Mouse (Mus musculus) c-Kit-positive CD71-negative TER-119-negative erythroid progenitor cells, embryonic 14.5 days (primary cell): ENCODE measurements around the gene Muc3.
"Not testable (repeated sequence)": the region's sequence is repeated elsewhere in the genome, so short reads cannot be mapped to it uniquely, and the experiment has no call there.

ENCODE experiments used
- DNase-seq: peaks from one replicate; pipeline ENCODE4 v3.0.0-alpha.2; 2013; ENCODE audit warnings: low read depth

The Muc3 gene

DNA sequence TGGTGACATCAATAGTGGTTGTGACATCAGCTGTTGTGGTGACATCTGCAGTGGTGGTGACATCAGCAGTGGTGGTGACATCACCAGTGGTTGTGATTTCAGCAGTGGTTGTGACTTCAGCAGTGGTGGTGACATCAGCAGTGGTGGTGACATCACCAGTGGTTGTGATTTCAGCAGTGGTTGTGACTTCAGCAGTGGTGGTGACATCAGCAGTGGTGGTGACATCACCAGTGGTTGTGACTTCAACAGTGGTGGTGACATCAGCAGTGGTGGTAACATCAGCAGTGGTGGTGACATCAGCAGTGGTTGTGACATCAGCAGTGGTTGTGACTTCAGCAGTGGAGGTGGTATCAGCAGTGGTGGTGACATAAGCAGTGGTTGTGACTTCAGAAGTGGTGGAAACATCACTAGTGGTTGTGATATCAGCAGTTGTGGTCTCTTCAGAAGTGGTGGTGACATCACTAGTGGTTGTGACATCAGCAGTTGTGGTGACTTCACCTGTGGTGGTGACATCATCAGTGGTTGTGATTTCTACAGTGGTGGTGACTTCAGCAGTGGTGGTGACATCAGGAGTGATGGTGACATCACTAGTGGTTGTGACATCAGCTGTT, at the start of gene Muc3:
TSS of gene Muc3 (minus strand) at position 51 of the 611 bp plus-strand sequence.
- not testable (repeated sequence) for DNase-seq

DNA sequence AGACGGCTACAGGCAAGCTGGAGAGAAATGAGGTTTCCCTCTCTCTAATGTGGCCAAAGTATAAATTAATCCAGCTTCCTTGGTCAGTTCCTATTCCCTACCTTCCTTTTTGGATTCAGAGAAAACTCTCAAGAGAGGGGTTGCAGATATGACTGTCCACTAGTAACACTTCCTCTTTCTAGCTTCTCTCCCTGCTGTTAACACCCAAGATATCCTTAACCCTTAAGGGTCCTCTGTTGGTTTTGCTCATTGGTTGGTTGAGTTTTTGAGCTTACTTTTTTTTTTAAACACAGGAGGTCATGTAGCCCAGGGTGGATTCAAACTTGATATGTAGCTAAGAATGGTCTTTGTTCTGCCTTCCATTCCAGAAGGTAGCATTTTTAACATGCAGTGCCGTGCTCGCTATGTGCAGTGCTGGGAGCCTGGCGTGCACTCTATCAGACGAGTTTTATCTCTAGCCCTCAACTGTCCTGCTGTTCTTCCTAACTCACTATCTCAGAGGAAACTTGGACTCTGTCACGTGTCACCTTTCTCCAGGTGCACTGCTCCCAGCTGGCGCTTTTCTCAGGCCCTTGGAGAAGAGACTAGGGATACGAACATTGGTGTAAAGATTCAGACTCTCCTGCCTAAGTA, 45.5 kb upstream of the Muc3 start:
- no peak for DNase-seq

DNA sequence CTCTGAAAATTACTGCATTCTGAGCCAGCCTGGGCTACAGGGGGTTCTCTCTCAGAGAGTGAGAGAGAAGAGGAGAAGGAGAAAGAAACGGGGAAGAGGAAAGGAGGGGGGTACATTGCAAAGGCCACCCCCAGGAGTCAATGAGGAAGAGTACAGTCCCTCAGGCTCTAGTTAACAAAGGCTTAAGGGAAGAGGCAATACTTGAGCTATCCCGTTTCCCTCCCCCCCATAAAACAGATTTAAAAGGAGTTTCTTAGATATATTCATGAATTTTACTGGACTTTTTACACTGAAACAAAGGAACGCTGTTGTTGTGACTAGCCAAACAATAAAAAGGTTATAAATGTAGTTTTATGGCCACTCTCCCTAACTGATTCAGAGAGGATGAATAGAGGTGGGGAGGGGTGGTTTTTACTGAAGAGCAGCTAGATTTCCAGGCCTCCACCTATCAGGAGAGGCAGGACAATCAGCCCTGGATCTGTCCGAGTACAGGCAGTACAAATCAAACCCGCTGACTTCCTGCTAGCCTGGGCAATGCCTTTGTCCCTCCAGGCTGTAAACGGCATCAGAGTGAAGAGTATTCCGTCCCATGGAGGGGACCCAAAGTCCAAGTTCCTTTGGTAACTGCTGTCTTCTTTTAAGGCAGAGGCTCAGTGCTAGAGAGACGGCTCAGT, 44.3 kb upstream of the Muc3 start:
- DNase-seq, result no peak

DNA sequence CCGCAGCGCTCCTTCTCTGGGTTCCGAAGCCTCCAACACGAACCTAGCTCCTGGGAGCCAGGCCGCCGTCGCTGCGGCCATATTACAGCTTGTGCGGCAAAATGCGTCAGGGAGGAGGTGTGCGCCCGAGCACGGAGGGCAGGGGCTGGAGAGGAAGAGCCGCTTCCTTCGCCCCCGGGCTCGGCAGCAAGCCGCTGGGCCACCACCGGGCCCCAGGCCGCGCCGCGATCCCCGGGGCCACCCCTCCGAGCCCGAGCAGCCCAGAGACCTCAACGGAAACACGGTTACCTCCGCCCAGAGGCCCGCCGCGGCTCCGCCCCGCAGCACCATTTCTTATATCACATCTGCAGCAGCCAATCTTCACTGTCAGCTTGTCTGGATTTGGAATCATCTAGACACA, 40.2 kb upstream of the Muc3 start:
- DNase-seq, result no peak

DNA sequence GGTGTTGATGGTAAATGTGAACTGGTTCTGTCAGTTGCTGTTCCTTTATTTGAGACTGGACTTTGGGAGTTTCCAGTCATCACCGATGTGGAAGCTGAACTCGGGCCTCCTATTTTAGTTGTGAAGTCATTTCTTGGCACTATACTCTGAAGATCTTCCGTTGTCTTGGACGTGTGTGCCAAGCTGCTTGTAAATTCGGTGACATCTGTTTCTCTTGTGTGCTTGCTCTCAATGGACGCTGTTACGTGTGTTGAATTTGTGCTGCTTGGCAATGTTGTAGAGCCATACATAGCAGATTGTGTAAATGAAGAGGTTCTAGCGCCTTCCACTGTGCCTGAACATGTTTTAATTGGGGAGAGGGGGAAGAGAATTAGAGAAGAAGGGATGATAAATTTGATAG, 36.2 kb upstream of the Muc3 start:
- DNase-seq, result no peak

DNA sequence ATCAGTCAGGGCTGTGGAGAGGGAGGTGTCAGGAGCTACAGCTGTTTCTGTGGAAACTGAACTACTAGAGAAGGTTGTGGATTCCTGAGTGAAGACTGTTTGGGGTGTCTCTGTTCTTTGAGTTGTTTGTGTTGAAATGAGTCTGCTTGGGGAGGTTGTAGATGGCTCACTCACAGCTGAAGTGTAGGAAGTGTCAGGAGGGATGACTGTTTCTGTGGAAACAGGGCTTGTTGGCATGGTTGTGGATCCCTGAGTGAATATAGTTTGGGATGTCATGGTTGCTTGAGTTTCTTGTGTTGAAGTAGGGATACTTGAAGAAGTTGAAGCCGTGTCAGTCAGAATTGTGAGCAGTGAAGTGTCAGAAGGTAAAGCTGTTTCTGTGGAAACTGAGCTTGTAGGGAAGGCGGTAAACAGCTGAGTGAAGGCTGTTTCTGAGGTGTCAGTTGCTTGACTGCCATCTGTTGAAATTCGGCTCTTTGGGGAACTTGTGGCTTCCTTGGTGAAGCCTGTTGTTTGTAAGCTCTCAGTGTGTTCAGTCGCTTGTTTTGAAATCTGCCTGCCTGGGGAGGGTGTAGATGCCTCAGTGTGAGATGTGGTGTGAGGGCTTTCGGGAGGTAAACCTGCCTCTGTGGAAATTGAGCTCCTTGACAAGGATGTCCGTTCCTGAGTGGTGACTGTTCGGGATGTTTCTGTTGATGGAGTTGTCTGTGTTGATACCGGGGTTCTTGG, 30.7 kb upstream of the Muc3 start:
- DNase-seq, result peak; percentile 38

DNA sequence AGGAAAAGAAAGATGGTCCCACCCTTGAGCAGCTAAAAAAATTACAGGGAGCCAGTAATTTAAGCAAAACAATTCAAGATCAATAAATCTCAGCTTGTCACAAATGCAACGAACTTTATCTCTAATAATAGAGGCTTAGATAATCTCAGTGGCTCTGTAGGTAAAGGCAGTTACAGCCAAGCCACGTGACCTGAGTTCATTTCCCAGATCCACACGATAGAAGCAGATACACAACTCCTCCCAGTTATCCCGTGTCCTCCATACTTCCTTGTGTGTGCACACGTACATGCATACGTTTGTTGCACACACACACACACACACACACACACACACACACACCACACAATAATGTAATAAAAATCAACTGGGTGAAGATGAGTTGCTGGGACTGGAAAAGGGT, 24.8 kb upstream of the Muc3 start:
- DNase-seq, result no peak

DNA sequence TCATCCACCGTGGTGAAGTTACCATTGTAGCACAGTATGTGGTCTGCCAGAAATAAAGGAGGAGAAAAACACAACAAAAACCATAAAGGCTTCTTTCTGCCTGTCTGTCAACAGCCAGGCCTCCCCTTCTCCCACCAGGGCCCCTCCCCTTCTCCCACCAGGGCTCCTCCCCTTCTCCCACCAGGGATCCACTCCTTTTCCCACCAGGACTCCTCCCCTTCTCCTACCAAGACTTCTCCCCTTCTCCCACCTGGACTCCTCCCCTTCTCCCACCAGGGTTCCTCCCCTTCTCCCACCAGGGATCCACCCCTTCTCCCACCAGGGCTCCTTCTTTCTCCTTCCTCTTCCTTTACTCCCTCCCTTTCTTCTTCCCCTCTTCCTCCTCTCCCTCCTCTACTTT, 23.5 kb upstream of the Muc3 start:
- DNase-seq, result no peak

DNA sequence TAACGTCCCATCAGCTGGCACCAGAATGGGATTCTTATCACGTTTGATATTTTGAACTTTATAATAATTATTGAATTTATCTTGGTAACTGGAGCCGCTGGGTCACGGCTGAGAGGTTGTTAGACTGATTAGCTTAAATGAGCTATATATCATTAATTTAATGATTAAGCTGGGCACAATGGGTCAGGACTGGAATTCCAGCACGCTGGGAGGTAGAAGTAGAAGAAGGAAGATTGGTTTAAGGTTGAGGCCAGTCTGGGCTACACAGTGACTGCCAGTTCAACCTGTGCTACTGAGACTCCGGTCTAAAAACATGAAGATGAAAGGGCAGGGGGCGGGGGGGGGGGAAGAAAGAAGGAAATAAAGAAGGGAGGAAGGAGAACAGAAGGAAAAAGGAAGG, 22.4 kb upstream of the Muc3 start:
- no peak for DNase-seq

DNA sequence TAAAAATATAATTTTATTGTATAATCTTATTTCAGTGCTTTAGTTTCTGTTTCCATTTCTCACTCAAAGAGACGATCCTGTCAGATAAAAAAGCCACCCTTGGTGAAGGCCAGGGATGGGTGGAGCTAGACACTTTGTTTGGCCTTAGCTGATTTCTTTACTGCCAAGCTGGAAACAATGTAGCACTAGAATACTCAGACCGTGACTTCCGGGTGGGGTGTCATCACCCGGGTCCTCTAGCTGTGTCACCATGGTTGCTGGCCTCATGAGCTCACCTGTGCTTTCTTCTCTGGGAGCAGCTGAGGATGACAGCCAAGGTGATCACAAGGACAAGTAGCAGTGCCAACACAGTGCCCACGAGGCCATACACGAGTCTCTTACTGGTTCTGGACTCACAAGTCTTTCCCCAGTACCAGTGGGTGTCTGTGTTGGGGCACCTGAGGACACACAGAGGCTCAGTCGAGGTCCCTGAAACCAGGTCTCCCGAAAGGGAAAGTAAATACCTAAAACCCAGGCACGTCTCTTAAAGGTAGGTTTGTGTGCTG, 21.8 kb upstream of the Muc3 start:
- no peak for DNase-seq

DNA sequence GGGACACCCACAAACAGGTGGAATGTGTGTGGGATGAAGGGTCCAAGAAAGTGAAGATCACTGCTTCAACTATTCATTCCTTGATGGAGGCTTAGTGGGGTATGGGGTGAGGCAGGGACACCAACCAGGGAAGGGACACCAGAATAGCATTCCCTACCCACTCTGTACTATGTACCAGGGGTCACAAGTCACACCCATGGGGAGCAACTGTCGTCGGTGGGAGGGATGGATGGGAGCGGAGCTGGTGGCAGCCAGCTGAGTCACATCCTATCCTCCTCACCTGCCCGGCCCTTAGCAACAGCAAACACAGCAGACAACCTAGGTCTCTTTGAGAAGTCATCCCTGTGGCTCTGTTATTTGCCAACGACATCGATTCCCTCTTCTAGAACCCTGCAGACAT, 18.4 kb upstream of the Muc3 start:
- no peak for DNase-seq

DNA sequence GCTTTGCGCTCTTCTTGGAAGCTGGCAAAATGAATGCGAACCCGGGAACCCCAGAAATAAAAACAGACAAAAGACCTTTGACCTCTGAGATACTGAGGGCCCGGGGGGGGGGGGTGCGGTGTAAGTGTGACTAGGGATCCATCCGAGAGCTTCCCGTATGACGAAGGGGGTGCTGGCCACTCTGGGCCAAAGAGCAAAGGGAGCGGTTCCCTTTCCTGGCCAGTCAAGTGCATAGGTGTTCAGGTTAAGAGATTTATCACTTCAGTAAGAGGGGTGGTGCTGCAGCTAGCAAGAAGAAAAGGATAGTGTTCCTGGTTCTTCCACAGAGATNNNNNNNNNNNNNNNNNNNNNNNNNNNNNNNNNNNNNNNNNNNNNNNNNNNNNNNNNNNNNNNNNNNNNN, 16.9 kb upstream of the Muc3 start:
- DNase-seq, result no peak

DNA sequence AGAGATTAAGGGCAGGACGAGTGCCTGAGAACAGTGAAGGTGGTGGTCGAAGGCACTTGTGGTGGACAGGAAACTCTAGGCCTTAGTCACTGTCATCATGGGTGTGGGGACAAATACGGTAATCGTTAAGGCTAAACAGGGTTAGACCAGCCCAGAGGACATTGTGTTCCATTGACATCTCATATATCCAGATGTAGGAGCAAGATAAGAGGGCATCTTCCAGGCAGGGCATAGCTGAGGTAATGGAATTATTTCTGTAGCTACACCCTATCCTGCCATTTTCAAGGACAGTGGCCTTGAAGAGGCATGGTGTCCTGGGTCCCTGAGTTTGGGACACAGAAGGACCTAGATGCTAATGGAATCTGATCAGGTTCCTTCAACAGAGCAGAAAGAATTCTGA, 12.7 kb upstream of the Muc3 start:
- no peak for DNase-seq

DNA sequence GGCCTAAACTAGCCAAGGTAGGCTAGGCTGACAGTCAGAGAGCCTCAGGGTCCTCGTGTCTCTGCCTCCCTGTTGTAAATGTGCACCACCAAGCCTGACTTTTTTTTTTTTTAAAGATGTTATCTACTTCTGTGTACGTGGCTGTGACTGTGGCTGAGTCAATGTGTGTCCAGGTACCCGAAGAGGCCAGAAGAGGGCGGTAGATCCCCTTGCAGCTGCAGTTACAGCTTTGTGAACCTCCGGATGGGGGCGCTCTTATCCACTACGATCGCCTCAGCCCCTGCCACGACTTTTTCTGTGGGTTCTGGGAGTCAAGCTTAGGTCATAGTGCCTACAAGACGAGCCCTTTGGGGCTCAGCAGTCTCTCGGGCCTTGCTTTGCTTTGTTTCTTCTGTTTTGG, 10.3 kb upstream of the Muc3 start:
- DNase-seq, result peak; percentile 62

DNA sequence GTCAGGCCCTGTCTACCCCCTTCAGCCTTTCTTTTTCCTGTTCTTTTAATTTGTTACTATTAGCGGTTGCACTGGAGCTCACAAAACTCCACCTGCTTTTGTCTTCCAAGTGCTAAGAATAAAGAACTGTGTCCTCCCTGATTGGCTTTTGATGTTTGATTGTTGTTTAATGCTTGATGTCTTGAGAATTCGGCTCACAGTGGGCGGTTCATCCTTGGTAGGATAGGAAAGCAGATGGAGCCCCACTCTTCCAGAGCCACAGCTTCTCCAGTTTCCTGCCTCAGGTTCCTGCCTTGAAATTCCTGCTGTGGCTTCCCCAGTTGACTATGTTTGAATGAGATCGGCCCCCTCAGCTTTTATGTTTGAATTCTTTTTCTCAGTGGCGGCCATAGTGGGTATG, 4.2 kb upstream of the Muc3 start:
- no peak for DNase-seq

DNA sequence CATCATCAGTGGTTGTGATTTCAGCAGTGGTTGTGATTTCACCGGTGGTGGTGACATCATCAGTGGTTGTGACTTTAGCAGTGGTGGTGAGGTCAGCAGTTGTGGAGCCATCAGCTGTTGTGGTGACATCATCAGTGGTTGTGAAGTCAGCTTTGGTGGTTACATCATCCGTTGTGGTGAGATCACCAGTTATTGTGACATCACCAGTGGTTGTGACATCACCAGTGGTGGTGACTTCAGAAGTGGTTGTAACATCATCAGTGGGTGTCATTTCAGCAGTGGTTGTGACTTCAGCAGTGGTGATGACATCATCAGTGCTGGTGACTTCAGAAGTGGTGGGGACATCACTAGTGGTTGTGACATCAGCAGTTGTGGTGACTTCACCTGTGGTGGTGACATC, 3.5 kb upstream of the Muc3 start:
- DNase-seq, result no peak

DNA sequence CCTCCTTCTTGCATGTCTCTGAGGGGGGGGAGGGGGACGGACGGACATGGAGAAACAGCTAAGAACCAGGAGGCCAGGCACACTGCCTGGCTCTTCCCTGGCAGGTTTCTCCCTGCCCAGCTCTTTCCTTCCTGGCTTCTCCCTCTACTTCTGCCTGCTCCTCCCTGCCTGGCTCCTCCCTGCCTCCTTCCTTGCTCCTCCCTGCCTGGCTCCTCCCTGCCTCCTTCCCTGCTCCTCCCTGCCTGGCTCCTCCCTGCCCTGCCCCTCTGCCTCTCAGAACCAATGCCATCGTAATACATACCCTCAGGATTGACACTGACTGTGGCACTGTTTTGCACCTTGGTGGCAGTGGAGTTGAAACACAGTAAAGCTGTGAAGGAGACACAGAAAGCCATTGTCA, 8.3 kb downstream of the Muc3 start:
- no peak for DNase-seq

DNA sequence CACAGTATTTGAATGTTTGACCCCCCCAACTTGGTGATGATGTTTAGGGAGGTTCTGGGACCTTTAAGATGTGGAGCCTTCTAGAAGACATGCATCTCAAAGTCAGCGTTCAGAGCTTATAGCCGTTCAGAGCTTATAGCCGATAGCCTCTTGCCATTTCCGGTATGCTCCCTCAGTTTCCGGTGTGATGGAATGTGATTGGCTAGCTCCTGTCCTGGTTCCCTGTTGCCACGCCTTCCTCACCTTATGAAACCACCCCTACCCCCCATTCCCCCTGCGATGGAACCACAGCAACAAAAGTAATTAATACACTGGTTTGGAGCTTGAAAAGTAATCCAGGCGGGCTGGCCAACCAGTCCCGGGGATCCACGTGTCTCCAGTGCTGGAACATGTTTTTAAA, 10.1 kb downstream of the Muc3 start:
- DNase-seq, result no peak

DNA sequence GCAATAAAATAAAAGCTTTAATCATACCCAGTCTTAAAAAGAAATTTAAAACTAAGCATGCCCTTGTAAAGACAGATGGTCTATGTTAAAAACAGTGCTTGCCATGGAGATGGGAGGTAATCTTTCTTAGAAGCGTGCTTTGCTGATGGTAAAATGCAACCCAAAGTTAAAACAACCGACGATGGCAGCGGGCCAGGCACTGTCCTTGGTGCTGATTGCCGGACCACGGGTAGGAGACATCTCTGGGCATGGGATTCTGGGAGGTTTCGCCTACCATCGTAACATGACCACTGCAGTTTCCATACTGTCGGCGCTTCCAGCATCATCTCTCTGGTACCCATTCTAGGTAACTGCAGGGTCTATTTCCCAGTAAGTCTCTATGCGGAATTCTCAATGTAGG, 14.2 kb downstream of the Muc3 start:
- DNase-seq, result no peak

DNA sequence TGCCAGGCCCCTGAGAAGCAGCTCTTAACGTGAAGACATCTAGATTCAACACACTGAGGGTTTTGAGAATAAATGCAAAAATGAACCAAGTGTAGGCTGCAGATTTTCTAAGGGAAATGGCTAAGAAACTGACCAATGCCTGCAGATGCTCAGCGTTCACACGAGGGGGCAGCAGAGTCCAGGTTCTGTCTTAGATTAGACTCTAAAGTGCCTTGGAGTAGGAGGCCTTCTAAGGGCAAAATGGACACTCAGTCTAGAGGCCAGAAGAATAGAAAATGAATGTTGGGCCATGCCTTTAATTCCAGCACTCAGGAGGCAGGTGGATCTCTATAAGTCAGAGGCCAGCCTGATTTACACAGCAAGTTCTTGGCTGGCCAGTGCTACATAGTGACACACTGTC, 17.6 kb downstream of the Muc3 start:
- peak; percentile 42 for DNase-seq

DNA sequence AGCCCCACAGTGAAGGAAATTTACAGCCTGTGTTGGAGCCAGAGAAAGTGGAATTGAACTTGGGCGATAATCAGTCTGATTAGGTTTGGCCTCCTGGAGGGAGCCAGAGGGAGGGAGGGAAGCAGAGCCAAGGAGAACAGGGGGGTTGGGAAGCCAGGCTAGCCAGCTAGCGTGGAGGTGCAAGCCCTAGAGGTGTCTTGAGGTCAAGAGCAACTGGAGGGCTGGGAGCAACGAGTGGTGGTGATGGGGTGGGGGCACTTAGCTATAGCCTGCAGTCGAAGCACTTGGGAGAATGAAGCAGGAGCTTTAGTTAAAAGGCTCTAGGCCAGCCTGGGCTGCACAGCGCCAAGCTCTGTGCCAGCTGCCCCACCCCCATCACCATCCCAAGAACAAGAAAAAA, 19.8 kb downstream of the Muc3 start:
- no peak for DNase-seq

DNA sequence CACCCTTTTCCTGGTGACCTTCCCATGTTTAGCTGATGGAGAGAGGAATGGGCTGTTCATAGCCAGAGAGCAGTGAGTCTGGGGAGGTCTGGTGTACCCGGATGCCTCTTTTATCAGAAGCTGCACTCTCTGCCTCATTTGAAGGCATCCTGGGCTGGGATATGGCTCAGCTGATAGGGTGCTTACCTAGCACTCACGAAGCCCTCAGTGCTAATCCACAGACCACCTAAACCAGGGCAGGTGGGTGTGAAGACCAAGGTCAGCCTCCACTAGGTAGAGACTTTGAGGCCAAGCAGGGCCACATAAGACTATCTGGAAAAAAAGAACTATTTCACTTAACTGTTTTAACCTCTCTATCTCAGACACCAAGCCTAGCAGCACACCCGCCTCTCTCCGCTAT, 25.6 kb downstream of the Muc3 start:
- no peak for DNase-seq

DNA sequence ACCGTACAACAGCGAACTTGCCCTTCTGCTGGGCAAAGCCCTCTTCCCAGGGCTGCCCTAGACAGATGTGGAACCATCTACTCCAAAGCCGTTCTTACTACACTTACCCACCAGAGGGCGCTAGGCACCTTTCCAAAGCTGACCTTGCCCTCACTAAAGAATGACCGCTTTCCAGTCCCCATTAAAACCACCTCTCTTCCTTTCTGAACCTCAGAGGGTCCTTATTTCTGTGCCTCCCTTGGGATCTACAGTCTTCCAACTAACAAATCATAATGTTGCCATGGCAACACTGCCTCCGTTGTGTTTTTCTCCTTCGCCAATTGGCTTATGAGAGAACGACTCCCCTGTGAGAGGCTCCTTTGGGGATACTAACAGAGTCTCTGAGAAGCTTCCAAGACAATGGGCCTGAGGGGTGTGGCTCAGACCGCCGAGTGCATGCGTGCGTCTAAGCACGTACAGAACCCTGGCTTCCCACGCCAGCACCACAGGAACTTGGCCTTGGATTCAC, 26.4 kb downstream of the Muc3 start:
- DNase-seq, result peak; percentile 72
